Mouse (Mus musculus): ENCODE measurements around the gene Il20rb. TPM values are rescaled to one million over a fixed set of nuclear protein-coding genes. Genes with fewer than 3 reads are reported as not detected.

Il20rb gene
- polyA plus RNA-seq, 1 experiment from 2014 or later, result 0.76 TPM

- ATAC-seq (ENCODE audit: low FRiP score, low read depth), result no peak
- 91% methylated on average over 5 of the region's 5 CpGs for WGBS
- Histone ChIP-seq H3K27me3 (replicated peaks) (no peaks in the 10 kb centered on the region), H3K4me1 (no peaks in the 10 kb centered on the region), H3K4me3 (no peak overlapping the region), H3K27ac (no peak overlapping the region), H3K36me3 (0 out of 2 replicates have a peak, but pooled peaks cover 3% of the 10 kb centered on the region), H3K9ac (no peak overlapping the region), H3K9me3 (no peaks in the 10 kb centered on the region), H3K4me2 (replicated peaks) (no peak overlapping the region)
Measured at GRCm38 (mm10) chr9:100493611-100494261, 7.1 kb upstream of the Il20rb start.

- H3K4me1 ChIP-seq, result no peaks in the 10 kb centered on the region
- no peak overlapping the region for H3K4me3 ChIP-seq
- no peak for ATAC-seq (ENCODE audit: low FRiP score, low read depth)
- WGBS, result 94% methylated on average over 1 of the region's 1 CpGs
- no peak overlapping the region for H3K27ac ChIP-seq
- H3K9me3 ChIP-seq, result no peaks in the 10 kb centered on the region
- no peaks in the 10 kb centered on the region for H3K27me3 ChIP-seq (replicated peaks)
- no peak overlapping the region for H3K9ac ChIP-seq
- H3K4me2 ChIP-seq (replicated peaks), result no peak overlapping the region
- H3K36me3 ChIP-seq, result 0 out of 2 replicates have a peak, but pooled peaks cover 3% of the 10 kb centered on the region
Measured at GRCm38 (mm10) chr9:100491424-100491823, 4.8 kb upstream of the Il20rb start.

- 91% methylated on average over 6 of the region's 6 CpGs for WGBS
- no peaks in the 10 kb centered on the region for H3K9me3 ChIP-seq
- no peak overlapping the region for H3K4me2 ChIP-seq (replicated peaks)
- H3K27ac ChIP-seq, result no peak overlapping the region
- peaks cover 3% of the 10 kb centered on the region; the same call in 1 of the 2 replicates for H3K36me3 ChIP-seq
- ATAC-seq (ENCODE audit: low FRiP score, low read depth), result no peak
- no peaks in the 10 kb centered on the region for H3K4me1 ChIP-seq
- no peaks in the 10 kb centered on the region for H3K27me3 ChIP-seq (replicated peaks)
- no peak overlapping the region for H3K9ac ChIP-seq
- no peak overlapping the region for H3K4me3 ChIP-seq
Measured at GRCm38 (mm10) chr9:100488969-100489368, 2.4 kb upstream of the Il20rb start.

- Histone ChIP-seq H3K4me2 (replicated peaks) (no peak overlapping the region), H3K27me3 (replicated peaks) (no peaks in the 10 kb centered on the region), H3K9ac (no peak overlapping the region), H3K9me3 (no peaks in the 10 kb centered on the region), H3K27ac (no peak overlapping the region), H3K4me3 (no peak overlapping the region), H3K4me1 (no peaks in the 10 kb centered on the region), H3K36me3 (peaks cover 3% of the 10 kb centered on the region; the same call in 1 of the 2 replicates)
- no peak for ATAC-seq (ENCODE audit: low FRiP score, low read depth)
- WGBS, result 64% methylated on average over 7 of the region's 7 CpGs
Measured at GRCm38 (mm10) chr9:100488056-100488713, 1.6 kb upstream of the Il20rb start.

- no peaks in the 10 kb centered on the region; the same call in 1 of the 2 replicates for H3K36me3 ChIP-seq
- H3K4me2 ChIP-seq (replicated peaks), result no peak overlapping the region
- H3K4me1 ChIP-seq, result no peaks in the 10 kb centered on the region
- no peak overlapping the region for H3K9ac ChIP-seq
- H3K9me3 ChIP-seq, result no peaks in the 10 kb centered on the region
- ATAC-seq (ENCODE audit: low FRiP score, low read depth), result no peak
- no peak overlapping the region for H3K4me3 ChIP-seq
- H3K27ac ChIP-seq, result no peak overlapping the region
- WGBS, result 90% methylated on average over 5 of the region's 5 CpGs
- no peaks in the 10 kb centered on the region for H3K27me3 ChIP-seq (replicated peaks)
Measured at GRCm38 (mm10) chr9:100483318-100483717, 3.3 kb downstream of the Il20rb start.

GRCm38 (mm10) chr9:100481626-100482025 lies 5.0 kb downstream of the Il20rb start:
- no peak for ATAC-seq (ENCODE audit: low FRiP score, low read depth)
- Histone ChIP-seq H3K9me3 (peaks cover 7% of the 10 kb centered on the region; the same call in 1 of the 2 replicates), H3K27me3 (replicated peaks) (no peaks in the 10 kb centered on the region), H3K4me2 (replicated peaks) (no peak overlapping the region), H3K9ac (no peak overlapping the region), H3K4me3 (no peak overlapping the region), H3K36me3 (no peaks in the 10 kb centered on the region; the same call in 1 of the 2 replicates), H3K4me1 (no peaks in the 10 kb centered on the region), H3K27ac (no peak overlapping the region)
- 65% methylated on average over 6 of the region's 6 CpGs for WGBS

GRCm38 (mm10) chr9:100474056-100474455 lies 12.5 kb downstream of the Il20rb start:
- Histone ChIP-seq H3K9ac (no peak overlapping the region), H3K4me1 (no peaks in the 10 kb centered on the region), H3K27ac (no peak overlapping the region), H3K36me3 (no peaks in the 10 kb centered on the region), H3K4me2 (replicated peaks) (no peak overlapping the region), H3K4me3 (no peak overlapping the region), H3K9me3 (peaks cover 9% of the 10 kb centered on the region; the same call in 1 of the 2 replicates), H3K27me3 (replicated peaks) (no peaks in the 10 kb centered on the region)
- ATAC-seq (ENCODE audit: low FRiP score, low read depth), result no peak
- WGBS, result 88% methylated on average over 1 of the region's 1 CpGs

GRCm38 (mm10) chr9:100473361-100473760 lies 13.2 kb downstream of the Il20rb start:
- Histone ChIP-seq H3K27ac (no peak overlapping the region), H3K4me3 (no peak overlapping the region), H3K27me3 (replicated peaks) (no peaks in the 10 kb centered on the region), H3K9me3 (peaks cover 9% of the 10 kb centered on the region; the same call in 1 of the 2 replicates), H3K4me2 (replicated peaks) (no peak overlapping the region), H3K36me3 (no peaks in the 10 kb centered on the region), H3K9ac (no peak overlapping the region), H3K4me1 (no peaks in the 10 kb centered on the region)
- ATAC-seq (ENCODE audit: low FRiP score, low read depth), result no peak
- 86% methylated on average over 6 of the region's 6 CpGs for WGBS

GRCm38 (mm10) chr9:100472931-100473330 lies 13.7 kb downstream of the Il20rb start:
- ATAC-seq (ENCODE audit: low FRiP score, low read depth), result no peak
- Histone ChIP-seq H3K27ac (no peak overlapping the region), H3K4me3 (no peak overlapping the region), H3K4me2 (replicated peaks) (no peak overlapping the region), H3K27me3 (replicated peaks) (no peaks in the 10 kb centered on the region), H3K36me3 (no peaks in the 10 kb centered on the region), H3K9ac (no peak overlapping the region), H3K9me3 (peaks cover 9% of the 10 kb centered on the region; the same call in 1 of the 2 replicates), H3K4me1 (no peaks in the 10 kb centered on the region)
- 92% methylated on average over 8 of the region's 8 CpGs for WGBS

GRCm38 (mm10) chr9:100471605-100471953 lies 15.0 kb downstream of the Il20rb start:
- Histone ChIP-seq H3K9ac (no peak overlapping the region), H3K4me3 (no peak overlapping the region), H3K27ac (no peak overlapping the region), H3K9me3 (0 out of 2 replicates have a peak, but pooled peaks cover 2% of the 10 kb centered on the region), H3K4me1 (no peaks in the 10 kb centered on the region; the same call in 1 of the 2 replicates), H3K4me2 (replicated peaks) (no peak overlapping the region), H3K36me3 (0 out of 2 replicates have a peak, but pooled peaks cover 7% of the 10 kb centered on the region), H3K27me3 (replicated peaks) (no peaks in the 10 kb centered on the region)
- no peak for ATAC-seq (ENCODE audit: low FRiP score, low read depth)
- WGBS, result 82% methylated on average over 4 of the region's 4 CpGs

GRCm38 (mm10) chr9:100470936-100471604 lies 15.5 kb downstream of the Il20rb start:
- Histone ChIP-seq H3K4me2 (replicated peaks) (no peak overlapping the region), H3K36me3 (peaks cover 9% of the 10 kb centered on the region; the same call in 1 of the 2 replicates), H3K27me3 (replicated peaks) (no peaks in the 10 kb centered on the region), H3K9ac (no peak overlapping the region), H3K4me1 (no peaks in the 10 kb centered on the region; the same call in 1 of the 2 replicates), H3K4me3 (no peak overlapping the region), H3K27ac (no peak overlapping the region), H3K9me3 (no peaks in the 10 kb centered on the region)
- WGBS, result 71% methylated on average over 8 of the region's 8 CpGs
- ATAC-seq (ENCODE audit: low FRiP score, low read depth), result no peak

- Histone ChIP-seq H3K9me3 (no peaks in the 10 kb centered on the region), H3K4me2 (replicated peaks) (no peak overlapping the region), H3K36me3 (peaks cover 13% of the 10 kb centered on the region; the same call in 1 of the 2 replicates), H3K27me3 (replicated peaks) (no peaks in the 10 kb centered on the region), H3K9ac (no peak overlapping the region), H3K4me1 (no peaks in the 10 kb centered on the region; the same call in 1 of the 2 replicates), H3K27ac (no peak overlapping the region), H3K4me3 (no peak overlapping the region)
- WGBS, result 62% methylated on average over 1 of the region's 1 CpGs
- ATAC-seq (ENCODE audit: low FRiP score, low read depth), result no peak
Measured at GRCm38 (mm10) chr9:100470228-100470627, 16.4 kb downstream of the Il20rb start.
